Mouse (Mus musculus) c-Kit-positive CD71-positive TER-119-positive erythroid progenitor cells, embryonic 14.5 days (primary cell): ENCODE measurements around the gene Atxn2.

Experiments used
- DNase-seq: peaks from one replicate; pipeline ENCODE4 v3.0.0-alpha.2; 2013; ENCODE audit warnings: low spot score

Gene Atxn2

DNA sequence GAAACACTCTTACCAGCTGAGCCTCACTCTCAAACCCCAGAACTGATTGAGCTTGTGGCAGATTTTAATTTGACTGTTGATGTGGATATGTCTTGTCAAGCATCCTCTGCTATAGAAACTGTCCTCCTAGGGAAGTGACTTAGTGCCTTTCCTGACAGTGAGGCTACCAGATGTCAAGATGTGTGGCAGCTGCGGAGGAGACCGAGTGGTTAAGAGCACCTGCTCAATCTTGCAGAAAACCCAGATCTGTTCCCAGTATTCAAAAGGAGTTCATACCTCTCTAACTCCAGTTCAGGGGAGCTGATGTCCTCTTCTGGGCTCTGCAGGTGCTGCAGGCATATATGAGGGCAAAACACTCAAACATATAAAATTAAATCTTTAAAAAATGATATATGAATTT lies 53.9 kb downstream of the Atxn2 start:
- no peak for DNase-seq

DNA sequence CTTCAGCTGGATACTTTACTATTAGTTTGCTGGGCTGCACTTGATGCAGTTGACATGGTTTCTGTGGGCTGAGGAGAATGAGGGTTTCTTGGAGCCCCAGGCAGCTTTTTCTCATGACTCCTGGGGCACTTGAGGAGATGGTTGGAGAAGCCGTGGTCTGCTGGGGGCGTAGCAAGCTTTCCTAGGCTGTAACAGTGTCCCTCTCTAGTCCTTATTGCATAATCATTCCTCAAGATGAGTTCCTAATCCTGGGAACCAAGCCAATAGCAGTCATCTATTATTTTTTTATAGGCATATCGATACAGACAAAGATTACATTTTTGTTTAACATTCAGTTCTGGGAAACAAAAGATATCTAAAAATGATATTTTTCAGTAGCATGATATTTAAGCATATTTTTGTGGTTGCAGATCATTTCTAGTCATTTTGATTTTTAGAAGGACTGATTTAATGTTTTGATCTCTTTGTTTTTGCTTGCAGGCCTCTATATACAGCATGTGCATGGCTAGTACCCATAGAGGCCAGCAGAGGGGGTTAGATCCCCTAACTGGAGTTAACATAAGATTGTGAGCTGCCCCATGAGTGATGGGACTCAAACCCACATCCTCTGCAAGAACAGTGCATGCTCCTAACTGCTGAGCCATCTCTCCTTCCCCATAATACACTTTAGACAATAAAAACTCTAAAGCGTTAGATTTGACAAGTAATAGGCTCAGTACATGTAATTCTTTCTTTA lies 55.1 kb downstream of the Atxn2 start:
- no peak for DNase-seq

DNA sequence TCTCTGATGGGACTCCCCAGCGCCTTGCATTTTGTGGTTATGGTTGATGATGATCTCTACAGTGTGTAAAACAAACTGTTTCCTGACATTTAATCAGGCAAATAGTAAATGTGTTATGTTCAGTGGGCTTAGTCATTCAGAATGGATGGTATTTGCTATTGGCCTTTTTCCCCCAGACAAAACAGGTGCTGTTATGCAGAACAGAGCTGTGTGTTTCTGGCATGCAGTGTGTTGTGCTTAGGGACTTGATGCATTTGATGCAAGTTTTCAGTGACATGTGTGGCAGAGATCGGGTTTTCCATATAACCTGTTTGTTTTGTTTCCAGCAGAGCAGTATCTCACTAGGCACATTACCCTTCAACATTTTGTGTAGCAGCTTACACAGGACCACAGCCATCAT lies 56.4 kb downstream of the Atxn2 start:
- no peak for DNase-seq

DNA sequence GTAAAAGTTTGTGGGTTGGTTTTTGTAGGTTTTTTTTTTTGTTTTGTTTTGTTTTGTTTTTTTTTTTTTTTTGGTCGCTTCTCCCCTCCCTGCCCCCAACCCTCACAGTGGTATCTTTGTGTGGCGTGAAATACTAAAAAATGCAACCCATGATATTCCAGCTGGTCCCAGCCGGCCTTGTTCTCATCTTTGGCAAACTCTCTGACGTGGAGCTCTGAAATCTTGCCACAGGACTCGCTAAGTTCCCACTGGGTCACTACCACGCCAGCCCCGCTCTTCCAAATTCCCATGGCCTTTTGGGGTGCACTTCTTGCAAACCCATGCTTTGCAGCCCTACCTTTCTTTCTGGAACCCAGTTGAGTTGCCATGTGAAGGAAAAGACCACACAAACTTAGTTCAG lies 58.7 kb downstream of the Atxn2 start:
- no peak for DNase-seq

DNA sequence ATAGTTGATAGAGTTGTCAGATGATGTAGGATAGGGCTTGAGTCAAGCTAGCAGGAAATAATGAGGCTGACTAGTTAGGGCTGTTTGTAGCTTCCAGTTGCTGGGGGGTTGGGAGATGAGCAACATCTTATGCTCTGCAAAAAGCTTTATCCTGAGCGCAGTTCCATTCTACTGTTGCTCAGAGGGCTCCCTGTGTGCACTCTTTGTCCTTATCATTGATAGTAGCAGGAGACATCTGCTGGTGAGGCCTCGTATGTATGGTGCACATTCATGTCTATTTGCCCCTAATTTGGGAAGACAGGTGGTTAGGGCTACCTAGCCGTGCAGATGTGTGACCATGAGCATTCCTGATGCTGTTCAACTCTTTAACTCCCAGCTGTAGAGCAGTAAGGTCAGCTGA lies 60.5 kb downstream of the Atxn2 start:
- no peak for DNase-seq

- no peak for DNase-seq
These were observed 67.5 kb downstream of the Atxn2 start for GRCm38 (mm10) chr5:121778485-121779119.

- no peak for DNase-seq
These were observed 69.0 kb downstream of the Atxn2 start for GRCm38 (mm10) chr5:121780180-121780579.

- no peak for DNase-seq
These were observed 71.3 kb downstream of the Atxn2 start for GRCm38 (mm10) chr5:121782467-121782866.

DNA sequence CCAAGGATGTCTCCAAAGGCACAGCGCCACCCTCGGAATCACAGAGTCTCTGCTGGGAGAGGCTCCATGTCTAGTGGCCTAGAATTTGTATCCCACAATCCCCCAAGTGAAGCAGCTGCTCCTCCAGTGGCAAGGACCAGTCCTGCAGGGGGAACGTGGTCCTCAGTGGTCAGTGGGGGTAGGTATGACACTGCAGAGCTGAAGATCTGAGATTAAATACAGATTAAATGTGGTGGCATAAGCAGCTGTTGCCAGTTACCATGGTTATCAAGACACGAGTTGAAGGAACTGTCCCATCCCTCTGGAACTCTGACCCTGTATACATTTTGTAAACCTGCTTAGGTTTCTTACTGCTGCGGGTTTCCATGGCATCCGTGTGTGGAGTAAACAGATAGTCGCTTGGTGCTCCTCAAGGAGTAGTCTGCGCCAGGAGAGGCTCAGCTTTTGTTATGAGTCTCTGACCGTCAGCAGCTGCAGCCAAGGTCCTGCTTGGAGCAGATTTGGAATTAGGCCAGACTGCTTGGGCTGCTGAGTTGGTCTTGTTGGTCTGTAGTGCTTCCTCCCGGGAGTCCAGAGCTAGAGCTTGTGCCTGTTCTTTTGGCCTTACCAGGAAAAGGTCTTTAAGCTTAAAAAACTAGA lies 72.8 kb downstream of the Atxn2 start:
- DNase-seq = no peak

- DNase-seq = no peak
These were observed 79.9 kb downstream of the Atxn2 start for GRCm38 (mm10) chr5:121791026-121791425.

DNA sequence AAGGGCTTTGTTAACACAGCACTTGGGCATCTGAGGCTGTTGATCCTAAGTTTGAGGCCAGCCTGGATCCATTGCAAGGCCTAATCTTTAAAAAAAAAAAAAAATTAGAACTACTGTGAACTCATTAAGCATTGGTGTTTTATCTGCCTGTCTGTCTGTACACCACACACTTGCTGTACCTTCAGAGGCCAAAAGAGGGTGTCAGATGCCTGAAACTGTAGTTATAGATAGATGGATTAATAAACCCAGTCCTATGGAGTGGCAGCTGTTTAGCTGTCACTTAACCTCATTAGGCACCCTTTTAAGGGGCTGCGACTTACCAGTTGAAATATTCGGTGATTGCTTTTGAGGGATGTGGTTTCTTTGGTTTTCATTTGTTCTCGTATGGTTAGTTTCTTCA lies 84.7 kb downstream of the Atxn2 start:
- DNase-seq = no peak

- no peak for DNase-seq
These were observed 87.3 kb downstream of the Atxn2 start for GRCm38 (mm10) chr5:121798447-121798846.

DNA sequence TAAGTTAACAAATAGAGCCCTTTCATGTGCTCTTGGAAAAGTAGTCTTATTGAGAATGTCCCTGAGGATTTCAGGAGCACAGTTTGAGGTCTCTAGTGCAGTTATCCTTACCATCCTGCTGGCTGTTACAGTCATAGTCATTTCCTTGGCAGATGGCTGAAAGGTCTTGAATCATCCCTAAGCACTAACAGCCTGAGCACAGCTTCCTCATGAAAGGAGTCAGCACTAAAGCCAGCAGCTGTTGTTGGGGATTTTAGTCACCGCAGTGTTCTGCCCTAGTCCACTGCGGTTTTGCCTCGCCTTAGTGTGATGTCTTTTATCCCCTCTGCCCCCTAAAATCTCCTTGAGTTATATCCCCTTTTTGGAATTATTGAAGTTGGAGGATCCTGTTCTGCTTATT lies 96.0 kb downstream of the Atxn2 start:
- DNase-seq = no peak

- DNase-seq = no peak
These were observed 97.1 kb downstream of the Atxn2 start for GRCm38 (mm10) chr5:121808202-121808601.

GRCm38 (mm10) chr5:121809667-121810224 lies 98.6 kb downstream of the Atxn2 start:
- no peak for DNase-seq

DNA sequence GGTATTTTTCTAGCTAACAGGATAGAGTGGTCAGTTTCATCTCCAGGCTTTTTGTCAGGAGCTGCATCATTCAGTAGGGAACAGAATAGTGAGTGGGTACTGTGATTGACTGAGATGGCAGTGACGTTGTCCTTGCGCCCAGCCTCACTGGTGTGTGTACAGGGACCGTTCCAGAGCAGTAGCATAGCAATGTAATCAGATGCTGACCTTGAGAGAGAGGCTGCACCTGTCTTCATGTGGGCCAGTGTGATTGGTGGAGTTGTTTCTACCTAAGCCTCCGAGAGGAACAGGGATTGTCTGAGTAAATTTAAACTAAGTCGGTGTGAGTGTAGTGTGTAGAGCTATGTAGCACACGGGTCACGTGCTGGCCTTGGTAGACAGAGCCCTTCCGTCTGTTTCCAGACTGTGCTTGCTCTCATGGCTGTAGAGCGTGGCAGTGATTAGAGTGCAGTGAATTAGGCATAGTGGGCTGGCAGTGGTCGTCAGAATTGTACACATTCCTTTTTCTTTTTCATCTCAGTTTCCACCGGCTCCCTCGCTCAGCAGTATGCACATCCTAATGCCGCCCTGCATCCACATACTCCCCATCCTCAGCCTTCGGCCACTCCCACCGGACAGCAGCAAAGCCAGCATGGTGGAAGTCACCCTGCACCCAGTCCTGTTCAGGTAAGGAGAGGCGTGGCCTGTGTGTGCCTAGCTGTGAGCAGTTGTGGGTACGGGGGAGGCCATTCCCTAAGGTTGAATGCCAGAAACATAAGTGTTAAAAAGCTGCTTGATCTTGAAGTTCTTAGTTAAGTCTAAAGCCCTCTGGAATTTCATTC lies 99.4 kb downstream of the Atxn2 start:
- no peak for DNase-seq

GRCm38 (mm10) chr5:121811485-121811931 lies 100.4 kb downstream of the Atxn2 start:
- DNase-seq = no peak

DNA sequence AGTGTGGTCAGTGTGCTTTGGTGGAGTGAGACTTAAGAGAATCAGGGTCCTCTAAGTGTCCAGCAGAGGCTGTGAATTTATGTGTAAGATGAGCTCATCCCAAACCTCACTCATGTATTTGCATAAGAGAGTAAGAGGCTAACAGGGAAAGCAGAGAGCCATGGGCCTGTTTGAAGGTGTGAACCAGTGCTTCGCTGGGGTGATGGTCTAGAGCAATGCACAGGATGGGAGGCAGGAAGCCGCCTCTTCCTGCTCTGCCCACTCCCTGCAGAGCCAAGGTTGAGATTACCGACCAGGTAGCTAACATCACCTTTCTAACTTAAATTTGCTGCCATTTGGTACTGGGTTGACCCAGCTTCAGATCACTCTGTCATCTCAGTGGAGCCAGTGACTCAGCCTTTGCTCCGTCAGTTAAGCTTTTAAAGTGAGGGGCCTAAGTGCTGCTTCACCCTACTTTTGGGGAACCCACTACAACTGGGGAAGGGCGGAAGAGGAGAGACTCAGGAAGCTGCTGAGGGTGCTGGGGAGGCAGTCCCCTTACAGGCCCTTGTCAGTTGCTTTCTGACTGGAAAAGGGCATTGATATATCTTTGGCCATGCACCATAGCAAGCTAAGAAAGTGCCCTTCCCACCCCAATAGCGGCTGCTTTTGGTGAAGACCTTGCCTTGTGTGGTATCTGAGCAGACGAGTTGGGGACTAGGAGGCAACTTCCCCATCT lies 101.5 kb downstream of the Atxn2 start:
- no peak for DNase-seq

- no peak for DNase-seq
These were observed 102.6 kb downstream of the Atxn2 start for GRCm38 (mm10) chr5:121813744-121814143.

DNA sequence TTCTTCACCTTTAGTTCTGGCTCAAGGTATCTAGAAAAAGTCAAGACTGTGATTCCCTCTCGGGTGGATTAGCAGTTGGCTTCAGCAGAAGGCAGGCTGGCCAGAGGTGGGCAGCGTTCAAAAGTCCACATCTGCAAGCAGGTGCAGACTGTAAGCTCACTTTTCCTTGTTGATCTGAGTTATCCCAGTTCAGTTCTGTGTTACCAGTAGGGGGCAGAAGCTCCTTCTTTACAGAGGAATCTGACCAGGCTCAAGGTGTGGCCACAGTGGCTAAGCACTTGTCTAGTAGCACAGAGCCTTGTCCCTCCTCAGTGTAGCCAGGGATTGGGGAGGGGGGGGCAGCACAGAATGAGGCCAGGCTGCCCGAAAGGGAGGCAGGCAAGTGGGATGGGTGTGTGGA lies 103.9 kb downstream of the Atxn2 start:
- DNase-seq = peak; percentile 52

DNA sequence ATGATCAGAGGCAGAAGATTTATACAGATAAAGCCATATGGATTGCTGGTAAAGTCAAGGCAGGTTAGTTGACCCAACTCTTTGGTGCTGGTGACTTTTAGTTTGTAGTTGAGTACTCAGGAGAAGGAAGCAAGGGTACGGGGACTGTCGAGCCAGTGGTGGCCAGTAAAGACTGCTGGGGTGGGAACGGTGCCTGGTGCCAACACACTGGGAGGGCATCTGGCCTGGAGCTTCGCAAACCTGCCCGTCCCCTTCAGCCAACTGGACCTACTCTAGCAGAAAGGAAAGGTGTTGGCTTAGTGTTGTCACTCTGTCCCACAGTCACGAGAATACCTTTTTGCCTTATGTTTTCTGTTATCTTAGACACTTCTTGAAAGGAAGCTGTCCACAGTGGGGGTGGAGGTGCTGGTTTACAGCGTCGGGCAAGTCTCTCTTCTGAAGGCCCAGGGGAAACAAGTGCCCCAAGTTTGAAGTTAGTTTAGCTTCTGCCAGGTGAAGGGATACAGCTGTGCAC lies 104.8 kb downstream of the Atxn2 start:
- DNase-seq = no peak
